Mouse (Mus musculus) kidney, postnatal 36 days (tissue): ENCODE results near the gene Crybb2.
A peak's percentile ranks its signal among the peaks of the same experiment; 100 is the strongest.

Experiments used
- DNase-seq, 2 experiments: peaks; one replicate each; pipeline ENCODE4 v3.0.0; 2021 to 2022; ENCODE audit warnings: mixed read lengths in 2 of 2

Crybb2 gene

GRCm38 (mm10) chr5:113090077-113090690, 20.3 kb upstream of the Crybb2 start:
- DNase-seq = peak; percentile 58

GRCm38 (mm10) chr5:113087465-113087864, 17.5 kb upstream of the Crybb2 start:
- no peak for DNase-seq

- DNase-seq = no peak
Measured at GRCm38 (mm10) chr5:113086990-113087389, 17.1 kb upstream of the Crybb2 start.

DNA sequence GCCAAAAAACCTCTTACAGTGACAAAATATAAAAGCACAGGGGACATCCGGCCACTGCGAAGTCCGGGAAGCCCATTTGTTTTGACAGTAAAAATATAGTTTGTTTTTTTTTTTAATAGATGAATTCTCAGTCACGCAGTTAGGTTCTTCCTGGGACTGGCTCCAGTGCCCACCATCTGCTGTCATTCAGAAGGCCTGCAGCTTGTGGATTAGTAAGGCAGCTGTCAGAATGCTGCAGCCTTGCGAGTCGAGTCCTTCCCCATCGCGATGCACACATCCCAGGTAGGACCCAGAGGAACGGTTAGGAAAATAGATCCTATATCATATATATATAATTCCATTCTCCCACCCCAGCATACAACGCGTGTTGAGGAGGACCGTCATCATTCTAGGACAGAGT, 16.5 kb upstream of the Crybb2 start:
- DNase-seq = peak in 1 of 2 experiments; percentile 29

DNA sequence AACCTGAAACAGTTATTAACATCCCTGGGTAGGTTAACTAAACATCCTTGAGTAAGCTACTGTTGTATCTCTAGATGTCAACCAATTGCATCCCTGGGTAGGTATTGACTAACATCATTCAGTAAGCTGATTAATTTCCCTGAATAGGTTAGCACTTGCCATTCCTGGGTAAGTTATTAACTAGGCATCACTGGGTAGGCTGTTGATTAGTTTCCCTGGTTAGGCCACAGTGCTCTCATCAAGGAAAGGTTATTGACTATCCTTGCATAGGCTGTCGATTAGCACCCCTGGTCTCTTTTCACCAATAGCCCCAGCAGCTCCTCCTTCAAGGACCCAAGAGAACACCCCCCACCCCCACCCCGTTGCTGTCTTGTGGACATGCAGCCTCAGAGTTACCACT, 16.0 kb upstream of the Crybb2 start:
- DNase-seq = peak in 1 of 2 experiments; percentile 33

DNA sequence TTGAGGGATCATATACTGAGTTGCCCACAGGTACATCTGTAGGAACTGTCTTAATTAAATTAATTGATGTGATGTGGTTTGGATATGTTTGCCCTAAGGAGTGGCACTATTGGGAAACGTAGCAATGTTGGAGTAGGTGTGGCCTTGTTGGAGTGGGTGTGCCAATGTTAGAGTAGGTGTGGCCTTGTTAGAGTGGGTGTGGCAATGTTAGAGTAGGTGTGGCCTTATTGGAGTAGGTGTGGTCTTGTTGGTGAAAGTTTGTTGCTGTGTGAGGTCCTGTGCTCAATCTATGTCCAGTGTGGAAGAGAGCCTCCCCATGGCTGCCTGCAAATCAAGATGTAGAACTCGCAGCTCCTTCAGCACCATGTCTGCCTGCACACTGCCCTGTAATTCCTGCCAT, 14.4 kb upstream of the Crybb2 start:
- no peak for DNase-seq

GRCm38 (mm10) chr5:113082356-113083168, 12.6 kb upstream of the Crybb2 start:
- DNase-seq = no peak

GRCm38 (mm10) chr5:113081439-113081838, 11.5 kb upstream of the Crybb2 start, which contains the start of gene Crybb3:
Gene Crybb3, minus strand, starts transcription at chr5:113081584.
- DNase-seq = peak; percentile 73 to 78

- no peak for DNase-seq
Measured at GRCm38 (mm10) chr5:113081020-113081419, 11.1 kb upstream of the Crybb2 start.

DNA sequence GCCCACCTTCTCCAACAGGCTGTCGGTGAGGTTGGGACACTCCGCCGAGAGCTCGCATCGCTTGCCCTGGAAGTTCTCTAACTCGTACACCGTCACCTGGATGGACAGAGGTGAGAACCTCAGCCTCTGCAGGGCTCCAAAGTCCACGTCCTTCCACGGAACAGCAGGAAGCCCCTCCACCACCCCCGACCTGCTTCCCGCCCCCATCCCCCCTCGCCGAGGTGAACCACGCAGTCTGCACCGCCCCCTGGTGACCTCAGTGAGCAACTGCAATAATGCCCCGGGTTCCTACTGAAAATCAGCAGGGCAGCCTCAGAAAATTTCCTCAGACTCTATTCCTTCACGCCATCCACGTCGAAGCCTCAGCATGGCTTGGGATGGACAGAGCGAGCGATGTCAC, 9.9 kb upstream of the Crybb2 start:
- DNase-seq = peak in 1 of 2 experiments; percentile 69

DNA sequence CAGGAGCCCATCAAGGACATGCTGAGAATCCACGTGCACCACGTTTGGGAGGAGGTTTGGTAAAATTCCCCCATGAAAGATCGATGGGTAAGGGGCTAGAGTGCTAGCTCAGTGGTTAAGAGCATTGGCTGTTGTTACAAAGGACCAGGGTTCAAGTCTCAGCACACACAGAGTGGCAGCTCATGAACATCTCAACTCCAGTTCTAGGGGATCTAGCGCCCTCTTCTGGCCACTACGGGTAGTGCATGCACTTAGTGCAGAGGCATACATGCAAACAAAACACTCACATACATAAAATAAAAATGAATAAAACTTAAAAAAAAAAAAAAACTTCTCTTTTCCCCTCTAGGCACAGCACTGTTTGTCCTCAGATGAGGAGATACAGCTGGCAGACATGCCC, 8.8 kb upstream of the Crybb2 start:
- no peak for DNase-seq

DNA sequence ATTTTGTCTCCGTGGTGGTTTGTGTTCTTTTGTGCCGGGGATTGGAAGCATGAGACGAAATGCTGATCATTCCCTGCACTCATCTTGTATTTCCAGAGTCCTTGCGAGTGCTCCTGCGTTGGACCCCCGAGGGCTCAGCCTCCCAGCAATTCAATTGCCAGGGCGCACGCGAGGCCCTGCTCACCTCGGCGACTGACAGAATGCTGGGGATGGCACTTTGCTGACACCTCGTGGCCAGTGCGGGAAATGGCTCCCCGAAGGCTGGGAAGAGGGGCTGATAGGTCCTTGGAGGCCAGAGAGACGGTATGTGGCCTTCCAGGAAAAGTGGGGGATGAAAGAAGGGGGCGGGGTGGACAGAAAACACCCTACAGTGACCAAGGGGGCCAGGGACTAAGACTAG, 15.6 kb downstream of the Crybb2 start:
- peak; percentile 62 to 82 for DNase-seq

DNA sequence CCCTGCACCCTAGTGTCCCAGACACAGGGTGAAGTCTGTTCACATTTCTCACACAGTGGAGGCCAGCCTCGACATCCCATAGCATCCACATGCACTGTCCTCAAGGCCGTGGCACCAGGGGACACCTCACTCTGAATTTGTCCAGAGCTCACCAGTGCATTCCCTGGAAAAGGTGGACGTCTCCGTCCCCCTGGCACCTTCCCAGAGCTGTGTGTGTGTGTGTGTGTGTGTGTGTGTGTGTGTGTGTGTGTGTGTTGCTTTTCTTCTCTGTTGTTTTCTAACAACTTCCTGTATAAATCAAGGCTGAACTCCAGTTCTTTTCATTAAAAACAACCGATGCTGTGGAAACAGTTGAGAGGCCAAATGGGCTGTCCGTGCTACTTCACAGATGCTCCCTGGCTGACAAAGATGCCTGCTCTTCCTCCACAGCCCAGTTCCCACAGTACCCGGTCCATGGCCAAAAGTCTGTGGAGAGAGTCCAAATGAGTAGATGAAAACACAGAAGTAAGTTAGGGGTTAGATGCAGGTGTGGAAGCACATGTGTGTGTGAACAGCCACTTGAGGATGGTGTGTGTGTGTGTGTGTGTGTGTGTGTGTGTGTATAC, 19.2 kb downstream of the Crybb2 start:
- DNase-seq = no peak

GRCm38 (mm10) chr5:113049876-113050275, 20.0 kb downstream of the Crybb2 start:
- DNase-seq = no peak

GRCm38 (mm10) chr5:113045511-113046273, 24.2 kb downstream of the Crybb2 start:
- DNase-seq = no peak

DNA sequence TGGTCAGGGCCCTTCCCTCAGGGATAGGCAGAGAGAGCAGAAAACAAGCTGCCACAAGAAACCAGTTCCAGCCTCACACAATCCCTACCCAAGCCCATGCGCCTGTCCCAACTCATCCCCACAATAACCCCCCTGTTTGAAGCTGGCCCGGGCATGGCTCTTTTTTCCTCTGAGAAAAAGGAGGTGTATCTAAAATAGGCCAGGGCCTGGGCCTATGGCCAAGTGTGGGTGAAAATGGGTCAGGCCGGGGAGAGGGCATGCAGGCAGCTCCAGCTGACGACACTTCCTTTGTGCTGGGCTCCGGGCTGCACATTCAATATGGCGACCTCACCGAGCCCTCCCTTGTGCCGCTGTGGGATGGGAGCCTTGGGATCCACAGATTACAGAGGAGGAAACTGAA, 26.4 kb downstream of the Crybb2 start:
- DNase-seq = no peak

GRCm38 (mm10) chr5:113041567-113042071, 28.3 kb downstream of the Crybb2 start:
- DNase-seq = peak; percentile 21 to 22

- DNase-seq = peak in 1 of 2 experiments; percentile 8
Measured at GRCm38 (mm10) chr5:113040776-113041175, 29.1 kb downstream of the Crybb2 start.

DNA sequence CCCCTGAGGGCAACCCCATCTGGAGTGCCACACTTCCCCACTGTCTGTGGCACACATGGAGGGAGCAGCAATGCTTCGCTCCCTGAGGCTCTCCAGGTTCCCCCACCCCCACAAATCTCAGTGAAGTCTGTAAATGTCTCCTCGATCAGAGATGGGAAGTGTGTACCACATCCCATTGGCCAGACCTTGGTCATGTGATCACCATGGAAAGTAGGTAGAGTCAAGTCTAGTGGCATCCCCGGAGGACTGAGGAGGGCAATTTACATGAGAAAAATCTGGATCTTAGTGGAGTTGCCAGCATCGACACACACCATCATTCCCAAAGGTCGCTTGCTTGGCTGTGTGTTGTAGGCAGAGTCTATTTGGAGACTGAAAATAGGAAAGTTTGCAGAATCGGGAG, 31.3 kb downstream of the Crybb2 start:
- no peak for DNase-seq

GRCm38 (mm10) chr5:113035094-113036047, 34.5 kb downstream of the Crybb2 start:
- DNase-seq = no peak

DNA sequence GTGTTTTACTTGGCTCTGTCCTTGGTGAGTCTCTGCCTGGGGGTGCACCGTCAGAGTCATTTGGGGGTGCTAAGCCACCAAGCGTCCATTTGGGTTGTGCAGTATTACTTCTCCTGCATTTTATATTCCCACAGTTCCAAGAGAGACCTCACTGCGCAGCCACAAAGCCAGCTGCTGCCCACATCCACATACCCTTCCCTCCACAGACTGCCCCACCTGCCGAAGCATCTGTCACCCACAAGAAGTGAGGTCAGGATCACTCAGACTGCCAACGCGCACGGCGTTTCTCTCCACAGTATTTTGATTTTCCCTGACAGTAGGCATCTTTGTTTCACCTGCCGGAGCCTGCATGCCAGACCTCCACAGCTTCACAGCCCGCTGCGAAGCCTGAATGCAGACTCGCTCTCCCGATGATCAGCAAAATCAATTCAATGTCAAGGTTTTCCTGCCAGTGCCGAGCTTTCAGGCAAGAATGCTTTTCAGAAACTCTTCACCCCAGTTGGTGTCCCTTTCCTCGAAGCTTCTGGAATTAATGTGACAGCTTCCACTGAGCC, 38.6 kb downstream of the Crybb2 start:
- DNase-seq = no peak
